Mouse (Mus musculus) stomach, embryonic 16.5 days (tissue): Measurements from ENCODE around the gene Pax5. TPM values are rescaled to one million over a fixed set of nuclear protein-coding genes. Genes with fewer than 3 reads are reported as not detected.
A peak's percentile ranks its signal among the peaks of the same experiment; 100 is the strongest.

Experiments used
- ATAC-seq: fragments of 200-750 bp; cut with Nextera tagmentation; 2 replicates; pipeline ENCODE4 v1.8.0; 2017; ENCODE audit warnings: moderate number of reproducible peaks, moderate TSS enrichment; ENCODE audit not compliant: insufficient read depth, low FRiP score
- H3K27ac ChIP-seq: fragments of 300-500 bp; sonication (generic); 2 replicates; pipeline ENCODE4 v1.5.1; 2014; ENCODE audit warnings: low read length
- H3K27me3 ChIP-seq: fragments of 300-500 bp; sonication (generic); 2 replicates; pipeline ENCODE4 v1.6.1; 2014; ENCODE audit warnings: low read length, control low read depth, mixed read lengths; ENCODE audit not compliant: control insufficient read depth, insufficient read depth
- H3K36me3 ChIP-seq: fragments of 300-500 bp; sonication (generic); 2 replicates; pipeline ENCODE4 v1.6.1; 2014; ENCODE audit warnings: low read length; ENCODE audit not compliant: control insufficient read depth, insufficient read depth
- H3K4me1 ChIP-seq: fragments of 300-500 bp; sonication (generic); 2 replicates; pipeline ENCODE4 v1.6.1; 2014; ENCODE audit warnings: low read length, control low read depth, mixed read lengths; ENCODE audit not compliant: control insufficient read depth, insufficient read depth
- H3K4me2 ChIP-seq: fragments of 300-500 bp; sonication (generic); 2 replicates; pipeline ENCODE4 v1.6.1; 2014; ENCODE audit warnings: low read depth, low read length, mixed read lengths
- H3K4me3 ChIP-seq: fragments of 300-500 bp; sonication (generic); replicated peaks from 2 replicates; pipeline ENCODE4 v1.5.1; 2014; ENCODE audit warnings: mild to moderate bottlenecking, low read length
- H3K9ac ChIP-seq: fragments of 300-500 bp; sonication (generic); 2 replicates; pipeline ENCODE4 v1.6.1; 2014; ENCODE audit warnings: low read length
- H3K9me3 ChIP-seq: fragments of 300-500 bp; sonication (generic); replicated peaks from 2 replicates; pipeline ENCODE4 v1.6.1; 2016; ENCODE audit warnings: low read length, control low read depth; ENCODE audit not compliant: control insufficient read depth
- WGBS: fragments of 180-500 bp; shearing (Covaris S2); extraction: QIAGEN DNeasy Blood & Tissue Kit; methylation state at CpG from one replicate; pipeline ENCODE4 v1.1.7; 2014; 5-methylcytosine and 5-hydroxymethylcytosine counted together
- polyA plus RNA-seq: library from polyadenylated mRNA; unstranded; fragments of >200 nt; fragmentation: Nextera tagmentation; extraction: Ambion mirVana; gene quantifications from 2 replicates; pipeline ENCODE4 v1.2.1, GENCODE M21; 2015

Gene Pax5
- polyA plus RNA-seq, 1 experiment from 2014 or later: 0.03 TPM

DNA sequence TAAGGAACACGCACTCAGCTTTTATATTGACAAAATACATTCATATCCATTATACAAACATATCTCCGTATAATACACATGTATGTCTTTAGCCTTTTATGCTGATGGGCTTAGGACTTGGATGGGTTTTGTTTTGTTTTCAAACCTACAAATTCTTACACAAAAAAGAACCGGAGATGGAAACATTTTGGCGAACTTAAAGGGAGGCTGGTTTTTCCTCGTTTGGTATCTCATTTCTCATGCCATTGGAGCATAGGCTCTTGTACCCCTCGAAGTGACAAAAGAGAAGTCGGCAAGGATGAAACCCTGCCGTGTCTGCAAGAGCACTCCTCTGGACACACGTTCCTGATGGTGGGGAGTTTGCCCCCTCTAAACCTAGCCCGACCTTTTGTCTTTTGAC, 6.1 kb upstream of the Pax5 start:
- Histone ChIP-seq H3K9ac (no peak overlapping the region), H3K9me3 (no peaks in the 10 kb centered on the region), H3K36me3 (no peaks in the 10 kb centered on the region), H3K27me3 (peaks cover 67% of the 10 kb centered on the region), H3K4me1 (no peaks in the 10 kb centered on the region), H3K4me2 (no peak overlapping the region), H3K27ac (no peak overlapping the region), H3K4me3 (no peak overlapping the region)
- no peak for ATAC-seq
- 6% methylated on average over 10 of the region's 10 CpGs for WGBS

DNA sequence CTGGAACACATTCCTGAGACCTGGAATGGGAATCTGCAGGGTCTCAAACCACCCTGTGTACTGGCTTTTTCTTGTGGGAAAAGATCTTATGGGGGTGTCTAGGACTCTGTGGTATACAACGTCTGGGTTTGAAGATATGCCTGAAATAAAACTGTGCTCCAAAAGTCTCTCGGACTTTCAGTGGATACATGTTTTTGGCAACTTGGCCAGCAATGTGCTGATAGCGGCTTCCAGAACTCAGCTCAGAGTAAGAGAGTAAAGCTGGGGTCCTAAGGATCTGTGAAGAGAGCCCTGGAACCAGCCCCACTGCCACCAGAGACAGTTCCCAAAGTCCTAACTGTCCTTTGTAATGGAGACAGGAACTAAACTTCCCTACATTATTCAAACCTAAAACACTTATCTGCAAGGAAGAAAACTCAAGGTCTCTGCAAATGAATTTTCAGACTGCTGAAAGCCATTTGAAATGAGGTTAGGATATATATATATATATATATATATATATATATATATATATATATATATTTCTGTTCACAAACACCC, 5.4 kb upstream of the Pax5 start:
- WGBS: 10% methylated on average over 3 of the region's 3 CpGs
- Histone ChIP-seq H3K9me3 (no peaks in the 10 kb centered on the region), H3K9ac (no peak overlapping the region), H3K4me1 (no peaks in the 10 kb centered on the region), H3K4me3 (no peak overlapping the region), H3K27ac (no peak overlapping the region), H3K4me2 (no peak overlapping the region), H3K36me3 (no peaks in the 10 kb centered on the region), H3K27me3 (peaks cover 74% of the 10 kb centered on the region)
- ATAC-seq: no peak

DNA sequence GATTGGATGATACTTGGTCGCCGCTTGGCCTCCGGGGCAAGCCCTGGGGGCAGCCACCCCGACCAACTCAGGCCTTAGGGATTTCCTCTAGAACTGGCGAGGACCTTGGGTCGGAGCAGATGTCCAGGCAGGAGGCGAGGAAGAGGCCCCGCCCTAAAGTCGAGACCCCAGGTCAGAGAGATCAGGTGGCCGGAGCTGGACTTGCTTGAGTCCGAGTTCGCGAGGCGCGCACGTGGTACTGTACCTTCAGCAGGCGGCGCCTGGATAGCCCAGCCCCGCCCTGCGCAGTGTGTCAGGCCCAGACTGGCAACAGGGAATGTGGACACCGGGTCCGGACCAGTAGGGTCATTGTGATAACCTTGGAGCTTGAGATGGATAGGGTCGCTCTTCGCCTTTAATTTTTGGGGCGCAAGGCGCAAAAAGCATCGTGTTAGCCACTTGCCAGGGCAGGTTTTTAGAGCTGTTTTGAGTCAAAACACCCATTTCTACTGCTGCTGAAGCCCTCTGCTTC, 3.9 kb upstream of the Pax5 start:
- Histone ChIP-seq H3K4me3 (no peak overlapping the region), H3K36me3 (no peaks in the 10 kb centered on the region), H3K9ac (no peak overlapping the region), H3K4me2 (no peak overlapping the region), H3K27ac (no peak overlapping the region), H3K9me3 (no peaks in the 10 kb centered on the region), H3K4me1 (no peaks in the 10 kb centered on the region), H3K27me3 (peaks cover 81% of the 10 kb centered on the region)
- 2% methylated on average over 27 of the region's 27 CpGs for WGBS
- no peak; the same call in 1 of the 2 replicates for ATAC-seq

DNA sequence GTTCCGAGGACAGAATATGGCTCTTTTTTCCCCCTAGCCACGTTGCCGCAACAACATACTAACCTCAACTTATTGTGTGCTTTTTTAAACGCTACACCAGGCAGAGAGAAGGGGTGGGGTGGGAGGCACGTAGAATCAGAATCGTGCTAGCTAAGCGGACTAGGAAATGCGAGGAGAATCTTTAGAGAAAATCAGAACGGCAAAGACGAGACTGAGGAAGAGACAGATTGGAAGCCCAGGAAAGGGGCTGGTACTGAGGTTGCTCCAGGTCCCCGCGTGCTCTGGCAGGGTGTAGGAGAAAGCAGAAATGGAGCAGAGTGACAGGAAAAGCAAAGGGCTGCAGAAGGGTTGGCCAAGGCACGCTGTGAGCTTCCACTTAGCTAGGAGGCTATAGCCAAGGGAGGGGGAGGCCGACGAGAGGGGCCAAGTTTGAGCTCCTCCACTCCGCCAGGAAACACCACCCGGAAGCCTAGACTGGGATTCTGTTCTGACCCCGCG, 3.3 kb upstream of the Pax5 start:
- no peaks in the 10 kb centered on the region for H3K4me1 ChIP-seq
- no peaks in the 10 kb centered on the region for H3K9me3 ChIP-seq
- WGBS: 1% methylated on average over 19 of the region's 19 CpGs
- peaks cover 86% of the 10 kb centered on the region for H3K27me3 ChIP-seq
- no peak overlapping the region for H3K27ac ChIP-seq
- no peak overlapping the region for H3K4me2 ChIP-seq
- no peaks in the 10 kb centered on the region for H3K36me3 ChIP-seq
- no peak overlapping the region for H3K4me3 ChIP-seq
- no peak for ATAC-seq
- no peak overlapping the region for H3K9ac ChIP-seq

DNA sequence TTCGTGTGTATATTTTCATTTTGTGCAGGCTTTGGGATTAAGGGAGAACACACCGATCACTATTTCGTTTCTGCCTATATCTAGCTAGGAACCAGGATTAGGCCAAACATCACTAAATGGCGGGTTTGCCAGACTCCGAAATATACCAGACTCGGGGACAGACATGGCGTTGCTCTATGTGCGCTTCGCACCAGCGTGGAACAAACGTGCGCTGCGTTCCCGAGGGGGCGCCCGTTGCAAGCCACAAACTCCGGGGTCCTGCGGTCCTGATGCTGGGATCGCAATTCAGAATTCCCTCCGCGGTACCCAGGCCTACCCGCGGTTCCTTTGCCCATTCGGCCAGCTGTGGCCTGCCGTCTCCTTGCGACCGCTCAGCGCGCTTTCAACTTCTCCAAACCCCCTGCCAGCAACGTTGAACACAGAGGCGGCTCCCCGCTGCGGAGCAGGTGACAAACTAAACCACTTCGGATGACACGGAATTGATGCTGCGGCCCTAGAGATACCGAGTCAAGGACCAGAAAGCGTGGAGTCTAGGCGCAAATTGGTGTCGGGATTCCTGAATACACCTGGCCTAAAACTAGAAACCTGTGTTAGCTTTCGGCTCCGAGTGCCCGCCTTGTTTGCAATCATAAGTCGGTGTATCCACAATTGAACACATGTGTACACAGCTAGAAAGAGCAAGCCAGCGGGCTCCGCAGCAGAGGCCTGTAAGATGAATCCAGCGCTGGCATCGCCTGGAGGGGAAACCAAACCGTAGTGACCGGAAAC, 2.7 kb upstream of the Pax5 start:
- 2% methylated on average over 50 of the region's 50 CpGs for WGBS
- Histone ChIP-seq H3K9ac (no peak overlapping the region), H3K4me3 (no peak overlapping the region), H3K36me3 (no peaks in the 10 kb centered on the region), H3K27me3 (peaks cover 86% of the 10 kb centered on the region), H3K4me2 (no peak overlapping the region), H3K9me3 (no peaks in the 10 kb centered on the region), H3K4me1 (no peaks in the 10 kb centered on the region), H3K27ac (no peak overlapping the region)
- ATAC-seq: no peak

DNA sequence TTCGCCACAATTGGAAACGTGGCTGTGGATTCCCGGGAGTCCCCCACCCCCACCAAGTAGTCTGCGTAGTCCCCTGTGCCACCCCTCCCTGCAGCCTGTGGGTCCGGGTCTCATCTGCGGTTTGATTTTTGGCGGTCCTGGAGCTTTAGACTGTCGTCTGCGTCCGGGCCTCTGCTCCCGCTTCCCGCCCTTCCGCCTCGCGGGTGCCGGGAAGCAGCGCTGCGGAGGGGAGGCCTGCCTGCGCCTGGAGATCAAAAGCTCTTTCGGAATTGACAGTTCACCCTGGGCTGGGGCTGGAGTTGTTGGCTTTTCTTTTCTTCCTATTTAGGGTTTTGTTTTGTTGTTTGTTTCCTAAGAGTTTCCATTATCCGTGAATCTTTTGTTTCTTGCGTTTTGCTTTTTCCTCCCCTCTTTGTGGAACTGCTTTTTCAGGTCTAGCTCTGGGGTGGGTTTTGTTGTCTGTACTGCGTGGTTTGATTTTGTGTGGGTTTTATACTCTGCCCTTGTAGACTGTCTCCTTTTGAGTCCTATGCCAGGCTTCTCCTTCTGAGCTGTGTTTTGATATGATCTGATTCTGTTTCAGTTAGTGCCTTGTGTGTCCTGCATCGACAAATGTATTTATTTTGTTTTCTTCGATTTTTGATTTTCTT, 1.9 kb upstream of the Pax5 start:
- peak overlapping the region; percentile 6; the same call in 1 of the 2 replicates for H3K4me3 ChIP-seq
- no peak overlapping the region for H3K27ac ChIP-seq
- ATAC-seq: no peak
- no peaks in the 10 kb centered on the region for H3K36me3 ChIP-seq
- H3K9me3 ChIP-seq: no peaks in the 10 kb centered on the region
- H3K4me2 ChIP-seq: no peak overlapping the region
- H3K27me3 ChIP-seq: peaks cover 85% of the 10 kb centered on the region
- 2% methylated on average over 25 of the region's 25 CpGs for WGBS
- H3K4me1 ChIP-seq: no peaks in the 10 kb centered on the region
- no peak overlapping the region for H3K9ac ChIP-seq

DNA sequence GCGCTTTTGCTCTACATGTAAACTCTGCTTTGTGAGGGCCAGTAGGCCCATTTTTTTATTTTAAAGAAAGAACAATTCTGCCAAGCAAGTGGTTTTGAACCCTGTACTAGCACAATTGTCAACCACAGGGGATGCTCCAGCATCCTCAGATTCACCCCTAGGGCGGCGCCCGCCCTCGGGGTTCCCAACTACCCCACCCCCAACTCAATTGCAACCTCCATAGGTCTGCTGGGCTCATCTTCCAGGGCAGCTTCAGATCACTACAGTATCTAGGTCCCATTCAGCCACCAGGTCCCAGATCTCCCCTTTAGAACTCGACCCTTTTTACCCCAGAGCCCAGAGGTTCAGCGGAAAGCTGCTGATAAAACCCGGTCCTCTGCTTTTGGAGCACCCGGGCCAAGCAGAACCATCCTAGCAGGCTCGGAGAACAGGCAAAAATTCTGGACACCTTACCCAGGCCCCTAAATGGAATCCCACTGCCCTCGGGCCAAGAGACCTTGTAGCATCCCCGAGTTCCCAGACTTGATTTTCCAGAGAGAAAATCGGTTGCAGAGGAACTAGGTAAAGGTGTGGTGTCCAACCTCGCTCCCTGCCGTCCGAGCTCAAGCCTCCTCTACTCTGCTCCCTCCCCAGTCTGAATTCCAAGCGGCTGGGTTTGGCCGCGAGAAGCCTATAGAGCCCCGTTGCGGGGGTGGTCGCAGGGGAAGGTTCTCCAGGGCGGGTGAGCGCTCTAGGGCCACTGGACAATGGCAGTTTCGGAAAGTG, 1.0 kb upstream of the Pax5 start:
- WGBS: 2% methylated on average over 25 of the region's 25 CpGs
- Histone ChIP-seq H3K27me3 (peaks cover 86% of the 10 kb centered on the region), H3K9ac (no peak overlapping the region), H3K4me3 (no peak overlapping the region), H3K27ac (no peak overlapping the region), H3K9me3 (no peaks in the 10 kb centered on the region), H3K4me1 (no peaks in the 10 kb centered on the region), H3K36me3 (no peaks in the 10 kb centered on the region), H3K4me2 (no peak overlapping the region)
- ATAC-seq: no peak

DNA sequence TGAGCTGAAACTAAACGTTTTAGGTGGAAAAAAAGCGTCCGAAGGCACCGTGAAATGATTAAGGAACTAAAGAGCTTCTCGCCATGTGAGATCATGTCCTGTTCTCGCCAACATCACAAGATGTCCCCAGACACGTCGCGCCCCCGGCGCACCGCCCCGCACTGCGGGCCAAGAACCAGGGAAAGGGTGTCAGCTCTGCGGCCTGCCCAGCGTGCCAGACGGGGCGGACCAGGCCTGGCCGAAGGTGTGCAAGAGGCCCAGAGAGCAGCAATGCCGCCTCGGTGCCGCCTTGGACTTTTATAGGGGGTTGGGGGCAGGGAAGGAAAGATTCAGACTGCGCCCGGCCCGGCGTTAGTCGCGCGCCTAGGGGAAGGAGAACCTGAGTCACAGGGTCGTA, 412 bp upstream of the Pax5 start:
- Histone ChIP-seq H3K27ac (no peak overlapping the region), H3K9me3 (no peaks in the 10 kb centered on the region), H3K4me1 (no peaks in the 10 kb centered on the region), H3K27me3 (peaks cover 90% of the 10 kb centered on the region), H3K4me2 (no peak overlapping the region), H3K4me3 (no peak overlapping the region), H3K9ac (no peak overlapping the region), H3K36me3 (no peaks in the 10 kb centered on the region)
- whole genome bisulfite sequencing: 2% methylated on average over 30 of the region's 30 CpGs
- no peak for ATAC-seq
